Mouse (Mus musculus) ovary, postnatal 10 days (tissue): ENCODE results near the gene Apod.
"Not testable (repeated sequence)": the region's sequence is repeated elsewhere in the genome, so short reads cannot be mapped to it uniquely, and the experiment has no call there.

Experiments
- DNase-seq: peaks from one replicate; pipeline ENCODE4 v3.0.0; 2022; ENCODE audit warnings: low spot score

Gene Apod

DNA sequence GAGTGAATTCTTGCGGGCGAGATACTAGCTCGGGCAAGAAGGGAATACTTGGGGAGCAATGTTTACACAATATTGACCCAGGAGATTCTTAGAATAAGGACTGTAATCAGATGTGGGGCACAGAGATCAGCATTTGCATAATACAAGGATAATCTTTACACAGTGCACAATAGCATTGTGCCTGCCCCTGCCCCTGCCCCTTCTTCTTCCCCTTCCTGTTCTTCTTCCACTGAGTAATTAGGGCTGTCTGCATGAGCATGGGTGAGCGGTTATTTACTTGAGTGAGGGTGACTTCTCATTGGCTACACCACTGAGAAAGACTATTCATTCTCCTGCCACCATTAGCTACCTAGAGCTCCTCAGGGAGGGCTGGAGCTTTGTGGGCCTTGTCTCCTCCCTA, 6.9 kb upstream of the Apod start:
- DNase-seq, result no peak

DNA sequence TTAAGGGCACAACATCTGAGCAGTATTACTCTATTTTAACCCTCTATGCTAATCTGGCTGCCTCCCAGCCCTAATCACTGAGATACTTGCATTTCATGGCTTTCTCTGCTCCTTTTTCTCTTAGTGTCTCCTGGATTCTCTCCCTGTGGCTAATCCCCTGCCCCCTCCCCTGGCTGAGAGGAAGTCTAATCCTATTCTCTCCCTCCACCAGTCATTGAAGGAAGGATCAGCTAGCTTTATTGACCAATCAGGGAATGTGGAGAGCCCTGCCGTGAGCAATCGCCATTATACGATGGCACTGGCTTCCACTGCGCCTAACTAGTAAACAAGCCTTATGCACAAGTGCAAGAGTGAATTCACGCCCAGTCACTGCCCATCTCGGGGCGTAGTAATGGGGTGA, 6.3 kb upstream of the Apod start:
- no peak for DNase-seq

DNA sequence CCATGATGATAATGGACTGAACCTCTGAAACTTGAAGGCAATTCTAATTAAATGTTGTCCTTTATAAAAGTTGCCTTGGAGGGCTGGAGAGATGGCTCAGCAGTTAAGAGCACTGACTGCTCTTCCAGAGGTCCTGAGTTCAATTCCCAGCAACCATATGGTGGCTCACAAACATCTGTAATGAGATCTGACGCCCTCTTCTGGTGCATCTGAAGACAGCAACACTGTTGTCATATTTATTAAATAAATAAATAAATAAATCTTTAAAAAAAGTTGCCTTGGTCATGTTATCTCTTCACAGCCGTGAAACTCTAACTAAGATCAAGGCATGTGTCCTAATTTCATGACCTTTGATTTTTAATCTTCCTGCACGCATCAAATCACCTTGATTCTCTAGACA, 5.1 kb upstream of the Apod start:
- not testable (repeated sequence) for DNase-seq

DNA sequence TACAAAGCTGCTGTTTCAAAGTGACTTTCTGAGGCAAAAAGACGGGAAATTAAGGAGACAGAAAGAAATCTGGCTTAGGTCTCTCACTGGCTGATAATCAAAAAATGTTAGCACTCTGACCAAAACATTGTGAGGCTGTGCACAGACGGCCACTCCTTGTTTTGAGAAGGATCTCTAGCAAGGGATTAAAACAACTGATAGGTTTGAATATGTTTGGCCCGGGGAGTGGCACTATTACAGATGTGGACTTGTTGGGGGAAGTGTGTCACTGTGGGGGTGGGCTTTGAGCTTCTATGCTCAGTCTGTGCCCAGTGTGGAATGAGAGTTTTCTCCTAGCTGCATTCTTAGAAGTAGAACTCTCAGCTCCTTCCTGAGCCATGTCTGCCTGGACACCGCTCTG, 4.7 kb upstream of the Apod start:
- DNase-seq, result no peak

DNA sequence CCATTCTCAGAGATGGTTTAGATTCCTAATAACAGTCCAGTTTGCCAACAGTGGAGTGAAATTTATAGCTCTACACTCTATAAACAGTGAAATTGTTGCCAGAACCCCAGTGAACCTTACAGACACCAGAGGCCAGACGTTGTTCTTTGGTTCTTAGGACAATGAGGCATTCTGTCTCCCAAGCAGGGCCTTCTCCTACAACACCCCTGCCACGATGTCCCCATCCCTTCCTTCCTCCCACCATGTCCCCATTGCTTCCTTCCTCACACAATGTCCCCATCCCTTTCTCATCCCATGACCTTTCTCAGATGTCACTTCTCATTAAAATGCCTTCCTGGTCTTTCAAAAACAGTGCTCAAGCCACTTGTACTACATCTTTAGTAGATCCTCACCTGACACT, 3.8 kb upstream of the Apod start:
- no peak for DNase-seq

DNA sequence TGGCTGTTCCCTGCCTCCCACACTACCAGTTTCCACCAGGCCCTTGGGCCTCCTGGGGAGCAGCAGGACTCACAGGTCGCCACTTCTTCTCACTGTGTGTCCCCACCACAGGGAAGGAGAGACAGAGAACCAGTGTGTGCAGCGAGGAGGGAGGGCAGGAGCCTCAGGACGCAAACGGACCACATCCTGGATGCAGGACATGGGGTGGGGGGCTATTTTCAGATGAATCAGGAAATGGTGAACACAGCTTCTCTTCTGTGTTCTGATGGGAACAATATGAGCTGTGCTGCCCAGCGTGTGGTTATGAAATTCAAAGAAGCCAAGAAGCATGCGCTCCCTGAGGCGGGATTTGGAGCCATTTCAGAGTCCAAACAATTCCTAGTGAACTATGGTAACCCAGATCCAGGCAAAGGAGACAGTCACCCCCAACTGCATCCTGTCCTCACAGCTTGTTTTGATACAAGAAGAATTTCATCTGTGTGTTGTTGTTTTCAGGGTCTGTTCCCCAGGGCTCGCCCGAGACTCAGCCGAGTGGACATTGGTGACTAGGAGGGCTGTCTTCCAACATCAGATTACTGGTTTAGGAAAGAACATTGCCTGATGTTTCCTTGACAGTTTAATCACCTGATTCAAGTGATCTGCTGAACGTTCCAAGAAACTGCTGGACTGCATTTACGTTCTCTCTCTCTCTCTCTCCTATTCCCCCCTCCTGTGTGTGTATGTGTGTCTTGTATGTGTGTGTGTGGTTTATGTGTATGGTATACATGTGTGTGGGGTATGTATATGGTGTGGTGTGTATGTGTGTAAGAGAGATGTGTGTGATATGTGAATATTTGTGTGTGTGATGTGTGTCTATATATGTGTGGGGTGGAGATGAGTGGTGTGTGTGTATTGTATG, 1.9 kb upstream of the Apod start:
- DNase-seq, result not testable (repeated sequence)

DNA sequence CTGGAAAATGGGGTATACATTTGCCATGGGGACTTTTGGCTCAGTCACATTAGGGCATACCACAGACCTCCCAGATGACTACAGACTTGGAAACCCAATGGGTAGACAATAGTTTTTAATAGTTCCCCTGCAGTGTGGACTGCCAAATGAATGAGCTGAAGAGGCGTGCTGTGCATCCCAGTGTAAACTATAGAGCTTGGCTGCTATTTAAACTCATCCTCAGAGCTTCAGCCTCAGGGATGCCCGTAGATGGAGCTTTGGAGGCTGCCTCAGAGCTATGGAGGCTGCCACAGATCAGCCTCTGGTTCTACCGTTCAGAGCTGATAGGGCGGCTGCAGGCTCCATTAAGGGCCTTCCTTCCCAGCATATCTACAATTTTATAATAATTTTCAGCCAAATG, 686 bp upstream of the Apod start:
- no peak for DNase-seq

DNA sequence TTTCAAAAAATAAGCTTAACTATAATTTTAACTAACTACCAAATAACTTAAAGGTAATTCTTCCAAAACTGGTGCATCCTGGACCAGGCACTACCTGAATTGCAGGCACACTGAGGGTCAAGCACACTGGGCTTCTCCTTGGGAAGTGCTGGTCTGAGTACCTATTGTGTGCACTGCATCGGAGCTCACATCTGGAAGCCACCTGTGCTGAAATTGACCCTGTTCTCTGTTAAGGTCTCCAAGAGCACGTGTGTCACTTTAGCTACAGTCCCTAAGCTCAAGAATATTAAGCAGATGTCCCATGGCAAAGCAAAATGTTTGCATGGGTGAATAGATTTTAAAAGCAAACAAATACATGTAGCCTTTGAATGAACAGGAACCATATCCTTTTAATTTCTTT, 997 bp downstream of the Apod start:
- DNase-seq, result no peak

DNA sequence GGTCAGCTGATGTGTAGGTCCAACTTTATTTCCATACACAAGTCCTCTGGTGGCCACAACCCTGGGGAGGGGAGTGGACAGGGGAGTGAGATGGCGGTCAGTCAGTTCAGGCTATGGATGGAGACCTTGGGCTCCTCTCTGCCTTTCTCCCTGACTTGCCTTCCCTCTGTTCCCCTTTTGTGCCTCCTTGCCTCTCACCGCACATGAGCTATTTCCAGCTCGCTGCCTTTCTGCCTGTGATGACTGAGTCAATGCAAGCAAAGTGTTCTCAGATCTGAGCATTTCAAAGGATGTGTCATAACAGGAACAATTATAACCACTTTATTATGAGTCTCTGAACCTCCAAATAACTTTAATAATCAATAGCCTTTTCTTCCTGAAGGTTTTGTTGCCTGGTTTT, 2.3 kb downstream of the Apod start:
- DNase-seq, result no peak

DNA sequence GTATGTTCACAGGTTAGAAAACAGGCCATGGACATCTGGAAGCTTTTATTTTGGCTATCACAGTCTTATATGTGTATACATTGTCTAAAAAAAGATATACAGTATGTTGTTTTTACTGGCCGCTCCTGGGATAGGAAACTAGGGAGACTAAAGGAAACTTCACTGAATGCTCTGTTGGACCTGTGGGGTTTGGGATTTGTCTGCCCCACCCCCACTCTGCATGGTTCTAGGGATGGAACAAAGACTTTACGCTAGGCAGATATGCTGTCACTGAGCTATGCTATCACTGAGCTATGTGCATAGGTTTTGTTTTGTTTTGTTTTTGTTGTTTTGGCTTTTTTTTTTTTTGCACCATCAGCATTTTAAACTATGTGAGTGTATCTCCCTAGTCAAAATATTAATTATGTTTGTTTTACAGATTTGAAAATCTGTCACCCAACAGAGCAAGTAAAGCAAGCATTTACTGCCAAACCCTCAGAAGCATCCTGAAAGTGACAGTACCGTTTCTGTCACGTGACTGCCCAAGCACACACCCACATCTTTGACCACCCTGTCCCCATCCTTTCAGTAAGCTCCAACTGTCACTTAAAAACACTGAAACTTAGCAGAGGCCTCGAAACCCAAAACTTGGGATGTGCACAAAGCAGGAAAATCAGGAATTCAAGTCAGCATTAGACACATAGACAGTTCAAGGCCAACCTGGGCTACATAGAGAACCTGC, 9.2 kb downstream of the Apod start:
- DNase-seq, result no peak

DNA sequence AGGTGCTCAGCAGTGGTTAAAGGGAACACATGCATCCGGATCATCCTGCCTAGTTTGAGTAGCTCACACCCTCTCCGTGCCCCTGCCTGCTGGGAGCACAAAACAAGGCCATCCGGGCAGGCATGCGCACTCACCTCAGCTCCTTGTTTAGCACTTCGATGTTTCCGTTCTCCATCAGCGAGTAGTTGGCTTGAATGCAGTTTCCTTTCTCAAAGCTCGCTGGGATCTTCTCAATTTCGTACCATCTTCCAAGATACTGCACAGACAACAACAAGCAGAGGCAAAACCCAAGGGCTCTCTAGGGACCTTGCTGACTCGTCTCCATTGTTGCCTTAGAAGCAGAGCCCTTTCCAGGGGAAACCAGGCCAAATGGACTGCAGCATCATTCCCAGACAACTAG, 11.3 kb downstream of the Apod start:
- no peak for DNase-seq

DNA sequence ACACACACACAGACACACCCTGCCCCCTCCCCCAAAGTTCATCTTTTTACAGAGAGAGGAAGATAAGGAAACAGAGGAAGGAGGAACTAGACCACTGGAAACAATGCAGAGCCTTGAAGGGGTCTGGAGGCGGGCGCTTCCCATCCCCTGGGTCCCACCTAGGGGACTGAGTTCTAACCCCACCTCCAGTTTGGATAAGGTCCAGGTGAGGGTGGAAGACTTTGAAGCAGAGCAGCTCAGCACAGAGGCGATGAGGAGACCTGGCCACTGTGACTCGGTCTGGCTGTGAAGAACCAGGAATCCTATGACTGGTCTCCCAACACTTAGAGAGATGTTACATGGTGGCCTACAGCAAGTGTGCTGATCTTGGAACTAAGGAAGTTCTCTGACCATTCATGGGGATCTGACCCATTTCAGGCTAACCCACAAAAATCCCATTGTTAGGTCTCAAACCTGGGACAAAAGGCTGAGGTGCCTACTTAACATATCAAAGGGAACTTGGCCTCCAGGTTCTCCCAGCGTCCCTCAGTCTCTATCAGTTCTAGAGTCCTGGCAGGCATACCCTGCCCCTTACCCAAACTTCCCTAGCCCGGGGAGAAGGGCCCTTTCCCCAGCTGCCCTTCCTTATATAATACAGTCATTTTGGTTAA, 13.6 kb downstream of the Apod start:
- DNase-seq, result no peak

DNA sequence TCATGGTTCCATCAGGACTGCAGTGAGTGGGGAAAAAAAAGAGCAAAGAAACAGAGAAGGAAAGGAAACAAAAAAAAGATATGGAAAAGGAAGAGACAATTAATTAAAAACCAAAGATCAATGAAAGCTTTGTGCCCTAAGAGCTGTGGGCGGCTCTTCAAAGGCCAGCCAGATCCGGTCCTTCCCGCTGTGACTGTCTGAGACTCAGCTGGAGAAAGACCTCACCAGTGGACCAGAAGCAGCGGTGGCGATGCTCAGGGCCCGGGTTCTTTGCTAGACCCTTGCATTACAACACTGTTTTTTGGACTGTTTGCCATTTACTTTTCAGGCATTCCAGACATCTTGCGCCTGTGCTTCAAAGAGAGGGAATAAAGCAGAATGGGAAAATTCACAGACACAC, 14.1 kb downstream of the Apod start:
- no peak for DNase-seq

DNA sequence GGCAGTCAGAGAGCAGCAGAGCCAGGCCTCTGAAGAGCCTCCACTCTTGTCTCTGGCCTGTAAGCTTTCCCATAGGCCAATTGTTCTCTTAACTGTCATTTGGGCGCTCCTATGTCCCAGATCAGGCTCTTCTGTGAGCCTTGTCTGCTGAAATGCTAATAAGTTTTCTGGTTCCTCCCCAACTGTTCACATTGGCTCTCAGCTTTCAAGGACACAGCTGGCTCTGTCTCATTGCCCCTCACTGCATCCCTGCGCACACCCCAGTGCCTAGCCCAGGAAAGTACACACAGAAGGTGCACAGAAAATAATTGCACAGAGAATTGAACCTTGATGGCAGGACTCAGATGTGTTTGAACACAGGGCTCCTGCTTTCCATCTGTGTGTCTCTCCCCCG, 14.7 kb downstream of the Apod start:
- no peak for DNase-seq

DNA sequence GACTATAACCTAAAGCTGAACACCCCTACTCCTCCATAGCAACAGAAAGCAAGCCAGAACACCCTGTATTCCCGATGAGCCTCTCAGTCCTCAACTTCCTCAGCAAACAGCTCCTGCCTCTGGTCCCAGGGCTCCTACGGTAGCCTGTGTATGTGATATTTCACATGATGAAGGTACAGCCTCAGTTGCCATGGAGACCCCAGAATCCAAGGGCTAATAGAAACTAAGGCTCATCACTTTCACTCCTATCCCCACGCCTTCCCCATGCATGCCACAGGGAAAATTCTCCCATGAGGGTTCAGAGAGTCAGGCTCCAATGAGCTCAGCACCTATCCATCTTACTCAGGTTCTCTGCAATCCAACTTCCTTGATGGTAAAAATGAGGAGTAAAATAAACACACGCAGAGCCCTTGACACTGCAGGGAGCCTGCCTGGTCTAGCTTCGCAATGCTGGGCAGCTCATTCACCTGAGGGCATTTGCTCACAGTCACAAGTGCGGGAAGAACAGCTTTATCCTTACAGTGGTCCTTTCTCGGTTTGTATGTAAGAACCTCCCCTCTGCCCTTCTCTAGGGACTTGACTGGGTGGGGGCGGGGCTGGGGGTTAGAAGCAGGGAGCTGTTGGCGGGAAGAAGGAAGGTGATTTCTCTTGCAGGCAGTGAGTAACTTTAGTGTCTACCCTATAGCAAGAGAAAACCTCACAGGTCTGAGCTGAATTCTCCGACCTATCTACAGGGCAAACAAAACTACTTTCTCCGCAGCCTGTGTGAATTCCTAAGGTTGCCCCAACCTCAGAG, 15.2 kb downstream of the Apod start:
- DNase-seq, result no peak

DNA sequence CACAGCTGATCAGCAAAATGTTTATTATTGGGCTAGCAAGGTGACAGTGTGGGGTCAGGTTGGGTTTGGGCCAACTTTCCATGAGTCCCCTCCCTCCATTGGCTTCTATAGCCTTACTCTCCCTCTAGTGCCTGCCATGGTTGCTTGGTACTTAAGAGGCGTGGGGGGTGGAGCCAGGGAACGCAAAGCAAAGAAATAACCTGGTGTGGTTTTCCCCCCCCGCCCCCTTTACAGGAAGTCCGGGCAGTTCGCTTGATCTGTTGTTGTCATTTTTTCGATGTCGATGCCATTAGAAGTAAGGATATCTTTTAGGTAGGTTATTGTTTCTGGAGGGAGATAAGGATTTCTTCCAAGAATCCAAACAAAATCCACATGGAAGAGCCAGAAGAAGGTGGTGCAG, 17.5 kb downstream of the Apod start:
- DNase-seq, result no peak

DNA sequence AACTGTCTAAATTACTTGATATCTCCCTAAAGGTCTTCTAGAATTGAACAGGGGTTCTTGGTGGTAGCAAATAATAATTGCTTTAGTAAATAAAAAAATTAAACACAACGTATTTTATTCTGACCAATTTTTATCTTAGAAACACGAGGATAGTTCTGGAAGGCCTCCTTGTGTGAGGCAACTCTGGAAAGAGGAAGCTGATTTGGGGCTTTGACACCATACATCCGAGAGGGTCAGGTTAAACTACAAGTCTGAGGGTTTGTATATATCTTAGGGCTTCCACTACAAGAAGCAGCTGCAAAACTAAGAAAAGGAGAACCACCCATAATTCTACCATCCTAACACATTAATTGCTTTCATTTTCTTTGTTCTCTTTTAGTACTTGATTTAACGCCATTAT, 20.8 kb downstream of the Apod start:
- no peak for DNase-seq

DNA sequence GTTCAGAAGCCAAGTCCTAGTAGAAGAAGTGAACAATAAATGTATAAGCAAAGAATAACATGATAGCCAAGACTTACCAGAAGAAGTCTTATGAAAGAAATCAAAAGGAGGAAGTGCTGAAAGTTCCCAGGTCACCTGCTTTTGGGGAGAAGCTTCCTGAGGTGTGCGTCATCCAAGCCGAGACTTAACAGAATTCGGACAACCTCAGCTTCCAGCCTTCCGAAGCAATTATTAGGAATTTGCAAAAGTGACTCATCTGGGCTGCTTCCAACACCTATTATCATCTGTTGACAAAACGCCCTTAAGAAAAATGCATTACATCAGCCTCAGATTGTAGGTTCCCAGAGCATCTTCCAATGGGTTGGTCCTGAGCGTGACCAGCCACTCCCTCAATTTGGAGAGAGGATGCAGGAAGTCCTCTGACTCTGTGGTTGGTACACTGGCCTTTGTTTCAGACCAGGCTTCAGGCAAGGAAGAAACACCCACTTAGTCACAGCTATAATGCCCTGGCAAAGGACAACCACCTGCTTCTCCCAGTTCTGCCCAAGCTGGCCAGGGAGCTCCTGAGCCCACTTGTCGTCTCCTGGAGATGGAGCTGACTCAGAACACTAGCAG, 23.8 kb downstream of the Apod start:
- no peak for DNase-seq

DNA sequence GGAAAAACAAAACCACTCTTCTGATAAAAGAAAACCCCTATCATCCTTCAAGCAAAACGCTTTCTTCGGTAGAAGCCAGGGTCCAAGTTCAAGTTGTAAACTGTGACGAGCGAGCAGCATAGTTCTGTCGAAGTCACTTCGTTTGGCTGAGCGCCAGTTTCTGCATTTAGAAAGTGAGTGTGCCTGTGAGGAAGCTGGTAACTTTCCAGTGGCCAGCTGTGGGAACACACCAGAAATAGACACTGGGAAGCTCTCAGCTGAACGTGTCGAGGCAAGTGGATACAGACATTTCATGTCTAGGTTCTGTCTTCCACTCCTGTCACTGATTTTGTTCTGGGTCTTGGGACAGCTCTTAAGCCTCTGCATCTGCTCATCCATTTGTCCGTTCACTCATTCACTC, 24.3 kb downstream of the Apod start:
- DNase-seq, result no peak

DNA sequence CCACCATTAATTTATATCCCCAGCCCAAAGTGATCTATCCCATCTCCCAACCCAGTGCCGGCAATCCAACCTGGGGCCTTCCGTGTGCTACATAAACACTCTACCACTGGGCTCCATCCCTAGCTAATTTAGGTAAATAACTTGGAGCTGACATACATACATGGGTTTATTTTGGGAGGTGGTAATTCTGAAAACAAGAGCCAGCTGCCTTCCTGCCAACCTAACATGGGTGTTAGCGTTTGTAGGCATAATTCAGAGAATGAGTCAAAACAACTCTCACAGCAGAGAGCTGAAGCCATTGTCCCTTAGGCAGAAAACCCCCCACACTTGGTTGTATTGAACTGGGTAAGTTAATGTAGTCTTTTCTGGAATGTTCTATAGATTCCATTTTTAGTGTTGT, 26.9 kb downstream of the Apod start:
- no peak for DNase-seq

DNA sequence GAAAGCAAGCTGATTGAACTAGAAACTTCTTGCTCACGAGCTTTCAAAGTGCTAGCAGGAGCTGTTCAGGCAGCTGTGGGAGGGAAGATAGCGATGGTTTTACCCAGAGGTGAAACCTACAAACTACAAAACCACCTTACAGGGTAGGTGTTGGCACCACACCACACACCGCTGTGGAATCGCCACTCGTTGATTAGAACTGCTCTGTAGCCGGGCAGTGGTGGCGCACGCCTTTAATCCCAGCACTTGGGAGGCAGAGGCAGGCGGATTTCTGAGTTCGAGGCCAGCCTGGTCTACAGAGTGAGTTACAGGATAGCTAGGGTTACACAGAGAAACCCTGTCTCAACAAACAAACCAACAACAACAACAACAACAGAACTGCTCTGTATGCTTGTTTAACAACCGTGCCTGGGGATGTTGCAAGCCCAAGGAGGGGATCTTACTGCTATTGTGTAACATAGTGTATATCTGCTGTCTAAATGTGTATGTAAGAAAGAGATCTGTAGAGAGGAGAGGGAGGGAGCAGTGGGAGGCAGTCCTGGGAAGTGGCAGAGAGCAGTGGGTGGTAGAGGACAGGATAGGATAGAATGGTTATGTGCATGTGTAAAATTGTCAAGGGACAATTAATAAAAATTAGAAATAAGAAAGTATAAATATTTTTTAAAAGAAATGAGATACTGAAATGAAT, 27.7 kb downstream of the Apod start:
- DNase-seq, result no peak
